In the genomic region with DNA sequence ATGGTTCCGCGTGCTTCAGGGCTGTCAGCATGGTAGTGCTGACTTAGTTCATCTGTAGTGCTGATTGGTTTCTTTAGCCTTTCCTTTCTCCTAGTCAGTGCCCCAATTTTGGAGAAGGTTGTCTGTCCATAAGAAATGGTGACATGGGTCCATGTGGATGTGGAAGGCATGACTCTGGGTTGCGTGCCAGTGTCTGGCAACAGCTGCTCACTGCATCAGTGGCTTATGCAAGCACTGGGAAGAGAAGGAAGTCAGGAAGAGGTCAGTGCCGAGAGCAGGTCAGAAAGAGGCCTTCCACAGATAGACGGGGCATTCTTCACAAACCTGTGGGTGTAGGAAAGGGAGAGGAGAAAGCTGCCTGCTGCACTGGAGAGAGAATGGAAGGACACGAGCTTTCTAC, we compare ENCODE assay signal across 17 mouse cellular contexts. TPM values are rescaled to one million over a fixed set of nuclear protein-coding genes. Genes with fewer than 3 reads are reported as not detected.
A peak's percentile ranks its signal among the peaks of the same experiment; 100 is the strongest.
DNase-seq lines count a peak whose midpoint lies in the region; ATAC-seq and TF ChIP-seq lines count a peak whose summit lies in the region.
"Had no signal": no experiment of that assay in that cellular context is flagged by ENCODE, and none has a peak within 500 bp of the region (broad histone marks: within the 10 kb centered on the region; RNA-seq: fewer than 3 reads in every experiment).

No protein-coding gene starts in this region.

- no peak overlapping the region for H3K4me3 ChIP-seq in heart, embryonic 13.5 days
- H3K4me3 ChIP-seq in heart, embryonic 10.5 days: no peak overlapping the region
- no peak overlapping the region for H3K4me3 ChIP-seq in liver, adult 2 months (ENCODE audit: insufficient read depth, low read depth, low read length)
- H3K4me3 ChIP-seq: embryonic facial prominence, embryonic 12.5 days; forebrain, embryonic 10.5 days; hindbrain, embryonic 10.5 days; liver, embryonic 12.5 days; neural tube, embryonic 12.5 days had no signal

- no peak for TF ChIP-seq CTCF in liver, adult 2 months (IDR thresholded peaks at IDR 0.05; ENCODE audit: low read depth, low read length)

- no peak for ATAC-seq in heart, embryonic 13.5 days (ENCODE audit: extremely low read depth, insufficient number of reproducible peaks, low FRiP score, low TSS enrichment)
- ATAC-seq: liver, embryonic 12.5 days; Patski had no signal

- no peak for TF ChIP-seq POLR2A in liver, adult 2 months (IDR thresholded peaks at IDR 0.05; ENCODE audit: extremely low read depth, insufficient read depth, low read length)

- no peak overlapping the region for H3K4me2 ChIP-seq in heart, embryonic 13.5 days
- H3K4me2 ChIP-seq: embryonic facial prominence, embryonic 12.5 days; liver, embryonic 12.5 days; neural tube, embryonic 12.5 days had no signal

- DNase-seq in adrenal gland, adult 2 months: peak; percentile 60
- DNase-seq in adrenal gland, postnatal 4 days (ENCODE audit: low spot score in 2 of 2): no peak
- no peak for DNase-seq in heart, embryonic 10.5 days (ENCODE audit: low spot score)
- peak; percentile 71 for DNase-seq in liver, adult 2 months (ENCODE audit: extremely low read depth, low read depth, low spot score)
- no peak for DNase-seq in liver
- peak; percentile 49 for DNase-seq in skeletal muscle tissue, adult 2 months (ENCODE audit: low read depth, low spot score)
- no peak for DNase-seq in retina, embryonic 14.5 days (ENCODE audit: low spot score)
- DNase-seq: kidney, adult 8-10 months; spleen, adult 18-20 months had no signal

- no peaks in the 10 kb centered on the region for H3K9me3 ChIP-seq in heart, embryonic 13.5 days
- H3K9me3 ChIP-seq in heart, embryonic 10.5 days: no peaks in the 10 kb centered on the region
- H3K9me3 ChIP-seq: embryonic facial prominence, embryonic 12.5 days; forebrain, embryonic 10.5 days; hindbrain, embryonic 10.5 days; liver, embryonic 12.5 days; neural tube, embryonic 12.5 days had no signal

- H3K79me2 ChIP-seq in liver, adult 2 months (ENCODE audit: control insufficient read depth, insufficient read depth, low read length): peaks cover 12% of the 10 kb centered on the region; the same call in 1 of the 2 replicates

- peaks cover 6% of the 10 kb centered on the region for H3K36me3 ChIP-seq in heart, embryonic 13.5 days
- 0 out of 2 replicates have a peak, but pooled peaks cover 4% of the 10 kb centered on the region for H3K36me3 ChIP-seq in heart, embryonic 10.5 days
- H3K36me3 ChIP-seq in liver, adult 2 months (ENCODE audit: control insufficient read depth, insufficient read depth, low read length): peaks cover 41% of the 10 kb centered on the region
- H3K36me3 ChIP-seq: embryonic facial prominence, embryonic 12.5 days; liver, embryonic 12.5 days had no signal

- peak overlapping the region; percentile 8; the same call in 1 of the 2 replicates for H3K27ac ChIP-seq in heart, embryonic 13.5 days (replicated peaks)
- H3K27ac ChIP-seq in heart, embryonic 10.5 days: no peak overlapping the region
- peak overlapping the region; percentile 8; the same call in 1 of the 2 replicates for H3K27ac ChIP-seq in liver, adult 2 months (replicated peaks; ENCODE audit: insufficient read depth, low read depth, low read length)
- H3K27ac ChIP-seq: embryonic facial prominence, embryonic 12.5 days; forebrain, embryonic 10.5 days; hindbrain, embryonic 10.5 days; liver, embryonic 12.5 days; neural tube, embryonic 12.5 days had no signal

- H3K4me1 ChIP-seq in heart, embryonic 13.5 days: peaks cover 26% of the 10 kb centered on the region
- peaks cover 6% of the 10 kb centered on the region for H3K4me1 ChIP-seq in heart, embryonic 10.5 days
- H3K4me1 ChIP-seq in liver, adult 2 months (ENCODE audit: control insufficient read depth, insufficient read depth, low read length): peaks cover 2% of the 10 kb centered on the region; the same call in 1 of the 2 replicates
- H3K4me1 ChIP-seq: embryonic facial prominence, embryonic 12.5 days; forebrain, embryonic 10.5 days; hindbrain, embryonic 10.5 days; liver, embryonic 12.5 days; neural tube, embryonic 12.5 days had no signal

- WGBS in heart, embryonic 13.5 days: 62% methylated on average over 6 of the region's 6 CpGs
- WGBS in heart, embryonic 10.5 days: 75% methylated on average over 6 of the region's 6 CpGs
- WGBS in liver, adult 2 months: 41% methylated on average over 6 of the region's 6 CpGs

- H3K9ac ChIP-seq in heart, embryonic 13.5 days: 0 out of 2 replicates have a peak overlapping the region, but pooled peaks have one; percentile 2
- H3K9ac ChIP-seq in liver, adult 2 months (ENCODE audit: low read depth, low read length): no peak overlapping the region
- H3K9ac ChIP-seq: embryonic facial prominence, embryonic 12.5 days; liver, embryonic 12.5 days; neural tube, embryonic 12.5 days had no signal

- H3K27me3 ChIP-seq in heart, embryonic 13.5 days (replicated peaks): no peaks in the 10 kb centered on the region
- no peaks in the 10 kb centered on the region for H3K27me3 ChIP-seq in heart, embryonic 10.5 days (ENCODE audit: insufficient read depth, poor library complexity, severe bottlenecking)
- H3K27me3 ChIP-seq in liver, adult 2 months (ENCODE audit: control insufficient read depth, insufficient read depth, low read length): no peaks in the 10 kb centered on the region
- H3K27me3 ChIP-seq: CH12.LX; embryonic facial prominence, embryonic 12.5 days; liver, embryonic 12.5 days; neural tube, embryonic 12.5 days; Patski had no signal

RNA-seq across cellular contexts. Expression of a gene that starts 36.4 kb away (rescaled TPM):
- total RNA-seq in adrenal gland, adult 2 months (2021): 100 to 1,000 TPM; 301 to 321 TPM
- 5.1 and 5.5 TPM in 2 replicates for polyA plus RNA-seq in adrenal gland, adult 2 months (2012; rRNA removed)
- total RNA-seq in adrenal gland, postnatal 4 days (2021): 100 to 1,000 TPM; 246 to 283 TPM
- 205 and 219 TPM in 2 replicates for polyA plus RNA-seq in heart, embryonic 13.5 days (2015; fragmentation: Nextera tagmentation; extraction: Ambion mirVana)
- 280 and 320 TPM in 2 replicates for polyA plus RNA-seq in heart, embryonic 10.5 days (2016; fragmentation: Nextera tagmentation; extraction: Ambion mirVana)
- 23.0 and 38.5 TPM in 2 replicates for total RNA-seq in liver, adult 2 months (2014; rRNA removed)
- 7.8 and 8.1 TPM in 2 replicates for polyA plus RNA-seq in liver, adult 2 months (2012; rRNA removed)

RNA-seq across cellular contexts. Expression of a gene that starts 48.3 kb away (rescaled TPM):
- 10 to 100 TPM; 80.1 to 86.7 TPM for total RNA-seq in adrenal gland, adult 2 months (2021)
- polyA plus RNA-seq in adrenal gland, adult 2 months (2012; rRNA removed): 16.7 and 21.1 TPM in 2 replicates
- total RNA-seq in adrenal gland, postnatal 4 days (2021): 10 to 100 TPM; 90.2 to 99.4 TPM
- 9.7 and 10.5 TPM in 2 replicates for polyA plus RNA-seq in heart, embryonic 13.5 days (2015; fragmentation: Nextera tagmentation; extraction: Ambion mirVana)
- 7.3 and 9.2 TPM in 2 replicates for polyA plus RNA-seq in heart, embryonic 10.5 days (2016; fragmentation: Nextera tagmentation; extraction: Ambion mirVana)
- 67.5 and 116 TPM in 2 replicates for total RNA-seq in liver, adult 2 months (2014; rRNA removed)
- polyA plus RNA-seq in liver, adult 2 months (2012; rRNA removed): 14.5 and 23.1 TPM in 2 replicates

Comparison
In these comparisons a context has a peak if more than half of its experiments do, and no peak if none do; other contexts are left out.
1. DNase-seq: peak in adrenal gland, adult 2 months (single experiment), liver, adult 2 months (single experiment) and skeletal muscle tissue, adult 2 months (single experiment); none in adrenal gland, postnatal 4 days (0 of 2), heart, embryonic 10.5 days (single experiment), liver (single experiment) and retina, embryonic 14.5 days (single experiment).
2. RNA of a gene that starts 36.4 kb away (polyA plus RNA-seq): 280 to 320 TPM in heart, embryonic 10.5 days and 205 to 219 TPM in heart, embryonic 13.5 days; 7.8 to 8.1 TPM in liver, adult 2 months and 5.1 to 5.5 TPM in adrenal gland, adult 2 months; every median in the first group is over 10 times any median in the second.